27 mouse cellular contexts compared by ENCODE assay signal in the genomic region with DNA sequence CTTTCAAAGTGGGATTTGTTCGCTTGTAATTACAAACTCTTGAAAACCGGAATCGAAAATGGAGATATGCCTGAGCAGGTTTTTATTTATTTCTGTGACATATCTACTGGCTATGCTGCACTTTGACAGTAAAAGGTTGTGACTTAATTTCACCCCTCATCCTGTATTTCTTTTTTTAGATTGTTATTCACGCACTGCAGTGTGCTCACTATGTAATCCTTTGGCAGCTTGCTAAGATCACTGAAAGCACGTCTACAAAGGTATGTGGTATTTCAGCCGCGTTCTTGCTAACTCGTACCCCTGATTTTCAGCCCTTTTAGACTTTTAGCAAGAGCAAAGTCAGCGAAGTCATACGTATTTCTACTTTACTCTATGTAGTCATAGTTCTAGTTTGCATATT.
DNase-seq lines count a peak whose midpoint lies in the region; ATAC-seq and TF ChIP-seq lines count a peak whose summit lies in the region.
"Had no signal": no experiment of that assay in that cellular context is flagged by ENCODE, and none has a peak within 500 bp of the region (broad histone marks: within the 10 kb centered on the region; RNA-seq: fewer than 3 reads in every experiment).

No protein-coding gene starts in this region.

- no peak for TF ChIP-seq EP300 in heart, postnatal 0 days (IDR thresholded peaks at IDR 0.05; ENCODE audit: low read depth)

- no peak for TF ChIP-seq CTCF in heart, postnatal 0 days (IDR thresholded peaks at IDR 0.05; ENCODE audit: low read depth)

- ATAC-seq in heart, postnatal 0 days (ENCODE audit: insufficient read depth, low read depth): peak; percentile 60; the same call in 1 of the 2 replicates
- ATAC-seq: activated CD4-positive, CD25-positive, alpha-beta regulatory T cell, adult 4 months; CD4-positive, CD25-positive, alpha-beta regulatory T cell, adult 4 months; forebrain, embryonic 13.5 days; forebrain, embryonic 15.5 days; forebrain, postnatal 0 days; Patski had no signal

- DNase-seq in heart, postnatal 0 days (ENCODE audit: low spot score): peak; percentile 23
- DNase-seq in heart, adult 8-10 months (ENCODE audit: low spot score): no peak
- DNase-seq in A20 (ENCODE audit: low read depth, low spot score): peak; percentile 63
- DNase-seq in brain, adult 2 months (ENCODE audit: low read depth, low spot score): peak; percentile 3
- DNase-seq in urinary bladder, postnatal 36 days (ENCODE audit: low spot score in 2 of 2): no peak
- no peak for DNase-seq in embryo, embryonic 9.5 days (ENCODE audit: extremely low spot score)
- DNase-seq: adrenal gland, adult 8-10 months; adrenal gland, postnatal 14 days; adrenal gland, postnatal 36 days; B cell, adult 2 months; cerebellum, adult 11 months; cerebellum, adult 18-20 months; cerebellum, adult 8-10 months; cerebellum, adult 9-11 months; cerebellum, postnatal 14 days; cerebellum, postnatal 36 days; embryo, embryonic 11 days; forebrain, postnatal 0 days had no signal

- no peak overlapping the region for H3K4me3 ChIP-seq in heart, postnatal 0 days (ENCODE audit: low read depth, low read length)
- H3K4me3 ChIP-seq: embryonic facial prominence, embryonic 10.5 days; embryonic facial prominence, embryonic 12.5 days; forebrain, embryonic 13.5 days; forebrain, embryonic 15.5 days had no signal

- no peaks in the 10 kb centered on the region for H3K27me3 ChIP-seq in heart, postnatal 0 days (ENCODE audit: control insufficient read depth, insufficient read depth, low read length)
- H3K27me3 ChIP-seq: CH12.LX; embryonic facial prominence, embryonic 12.5 days; forebrain, embryonic 13.5 days; forebrain, embryonic 15.5 days had no signal

- no peak overlapping the region for H3K9ac ChIP-seq in heart, postnatal 0 days (replicated peaks; ENCODE audit: low read depth, low read length)
- H3K9ac ChIP-seq: embryonic facial prominence, embryonic 12.5 days; forebrain, embryonic 13.5 days; forebrain, embryonic 15.5 days; forebrain, postnatal 0 days had no signal

- H3K9me3 ChIP-seq in heart, postnatal 0 days (replicated peaks; ENCODE audit: control insufficient read depth, low read length): no peaks in the 10 kb centered on the region
- H3K9me3 ChIP-seq: embryonic facial prominence, embryonic 10.5 days; embryonic facial prominence, embryonic 12.5 days; forebrain, embryonic 13.5 days; forebrain, embryonic 15.5 days; G1E had no signal

- H3K4me2 ChIP-seq in heart, postnatal 0 days (ENCODE audit: low read depth, low read length): no peak overlapping the region
- H3K4me2 ChIP-seq: embryonic facial prominence, embryonic 12.5 days; forebrain, embryonic 13.5 days; forebrain, embryonic 15.5 days had no signal

- H3K36me3 ChIP-seq in heart, postnatal 0 days (replicated peaks; ENCODE audit: control insufficient read depth, insufficient read depth, low read length): 0 out of 2 replicates have a peak, but pooled peaks cover 13% of the 10 kb centered on the region
- H3K36me3 ChIP-seq: embryonic facial prominence, embryonic 12.5 days; forebrain, embryonic 15.5 days had no signal

- no peaks in the 10 kb centered on the region for H3K4me1 ChIP-seq in heart, postnatal 0 days (ENCODE audit: control insufficient read depth, insufficient read depth)
- H3K4me1 ChIP-seq: embryonic facial prominence, embryonic 10.5 days; embryonic facial prominence, embryonic 12.5 days; forebrain, embryonic 13.5 days; forebrain, embryonic 15.5 days had no signal

- WGBS in heart, postnatal 0 days: 58% methylated on average over 10 of the region's 10 CpGs

- peak overlapping the region; percentile 38; the same call in 1 of the 2 replicates for H3K27ac ChIP-seq in heart, postnatal 0 days (ENCODE audit: low read depth)
- H3K27ac ChIP-seq: embryonic facial prominence, embryonic 10.5 days; embryonic facial prominence, embryonic 12.5 days; forebrain, embryonic 13.5 days; forebrain, embryonic 15.5 days had no signal

Comparison
In these comparisons a context has a peak if more than half of its experiments do, and no peak if none do; other contexts are left out.
1. DNase-seq: peak in heart, postnatal 0 days (single experiment), A20 (single experiment) and brain, adult 2 months (single experiment); none in heart, adult 8-10 months (single experiment), urinary bladder, postnatal 36 days (0 of 2) and embryo, embryonic 9.5 days (single experiment).